Mouse (Mus musculus) stomach, postnatal 0 days (tissue): Measurements from ENCODE around the gene Ppp1r37. TPM values are rescaled to one million over a fixed set of nuclear protein-coding genes. Genes with fewer than 3 reads are reported as not detected.
A peak's percentile ranks its signal among the peaks of the same experiment; 100 is the strongest.

Experiments
- ATAC-seq: fragments of 200-750 bp; cut with Nextera tagmentation; 2 replicates; pipeline ENCODE4 v1.8.0; 2017; ENCODE audit not compliant: low FRiP score, low TSS enrichment
- DNase-seq: peaks from one replicate; pipeline ENCODE4 v3.0.0-alpha.2; 2016; ENCODE audit warnings: low spot score
- H3K27ac ChIP-seq: fragments of 300-500 bp; sonication (generic); replicated peaks from 2 replicates; pipeline ENCODE4 v1.5.1; 2014; ENCODE audit warnings: mild to moderate bottlenecking, control low read depth
- H3K27me3 ChIP-seq: fragments of 300-500 bp; sonication (generic); 2 replicates; pipeline ENCODE4 v1.6.1; 2014; ENCODE audit warnings: low read length; ENCODE audit not compliant: control insufficient read depth, insufficient read depth
- H3K36me3 ChIP-seq: fragments of 300-500 bp; sonication (generic); 2 replicates; pipeline ENCODE4 v1.6.1; 2014; ENCODE audit warnings: low read length, mixed read lengths; ENCODE audit not compliant: control insufficient read depth, insufficient read depth
- H3K4me1 ChIP-seq: fragments of 300-500 bp; sonication (generic); replicated peaks from 2 replicates; pipeline ENCODE4 v1.6.1; 2014; ENCODE audit warnings: antibody characterized with exemption; ENCODE audit not compliant: control insufficient read depth, insufficient read depth
- H3K4me2 ChIP-seq: fragments of 300-500 bp; sonication (generic); replicated peaks from 2 replicates; pipeline ENCODE4 v1.6.1; 2014; ENCODE audit warnings: low read depth, mild to moderate bottlenecking, control low read depth, moderate library complexity
- H3K4me3 ChIP-seq: fragments of 300-500 bp; sonication (generic); 2 replicates; pipeline ENCODE4 v1.5.1; 2014; ENCODE audit warnings: low read depth, low read length, control low read depth
- H3K9ac ChIP-seq: fragments of 300-500 bp; sonication (generic); 2 replicates; pipeline ENCODE4 v1.6.1; 2014; ENCODE audit warnings: mild to moderate bottlenecking, low read length, control low read depth, mixed read lengths
- H3K9me3 ChIP-seq: fragments of 300-500 bp; sonication (generic); 2 replicates; pipeline ENCODE4 v1.6.1; 2016; ENCODE audit warnings: low read length; ENCODE audit not compliant: control insufficient read depth
- CTCF ChIP-seq: IDR thresholded peaks from 2 replicates; pipeline ENCODE4 v1.5.1; 2016; ENCODE audit warnings: antibody characterized with exemption, low read depth, mild to moderate bottlenecking, moderate library complexity
- EP300 ChIP-seq: optimal IDR thresholded peaks from 2 replicates; pipeline ENCODE3; 2016; ENCODE audit warnings: antibody characterized with exemption
- WGBS: fragments of 180-500 bp; shearing (Covaris S2); extraction: QIAGEN DNeasy Blood & Tissue Kit; methylation state at CpG from one replicate; pipeline ENCODE4 v1.1.7; 2014; 5-methylcytosine and 5-hydroxymethylcytosine counted together
- polyA plus RNA-seq: library from polyadenylated mRNA; unstranded; fragments of >200 nt; fragmentation: Nextera tagmentation; extraction: Ambion mirVana; gene quantifications from 2 replicates; pipeline ENCODE4 v1.2.1, GENCODE M21; 2015

Gene Ppp1r37
- polyA plus RNA-seq, 1 experiment from 2014 or later = 16.5 TPM

DNA sequence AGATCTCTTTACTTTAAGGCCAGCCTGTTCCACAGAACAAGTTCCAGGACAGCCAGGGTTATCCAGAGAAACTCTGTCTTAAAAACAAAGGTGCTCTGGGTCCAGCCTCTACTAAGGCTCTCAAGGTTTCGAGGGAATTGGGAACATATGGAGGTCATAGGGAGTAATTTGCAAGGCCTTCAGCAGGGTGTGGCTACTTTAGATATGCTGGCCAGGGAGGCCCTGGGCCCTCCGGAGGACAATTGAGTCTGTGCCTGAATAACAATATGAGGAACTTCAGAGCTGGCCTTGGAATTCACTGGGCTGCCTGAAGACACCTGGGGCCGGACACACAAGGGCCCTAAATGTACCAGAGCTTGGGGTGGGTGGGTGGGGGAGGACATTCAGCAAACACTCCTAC lies 12.7 kb upstream of the Ppp1r37 start:
- Histone ChIP-seq H3K4me2 (no peak overlapping the region), H3K27me3 (no peaks in the 10 kb centered on the region), H3K4me3 (no peak overlapping the region), H3K9me3 (no peaks in the 10 kb centered on the region), H3K9ac (no peak overlapping the region), H3K27ac (no peak overlapping the region), H3K4me1 (peaks cover 7% of the 10 kb centered on the region), H3K36me3 (no peaks in the 10 kb centered on the region)
- DNase-seq (no peak), ATAC-seq (no peak)
- 66% methylated on average over 3 of the region's 3 CpGs for WGBS
- no peak for TF ChIP-seq EP300

- TF ChIP-seq EP300 (no peak), CTCF (no peak)
- H3K4me2 ChIP-seq = peak overlapping the region; percentile 92
- no peak for ATAC-seq
- peak overlapping the region; percentile 71 for H3K4me3 ChIP-seq
- whole genome bisulfite sequencing = 10% methylated on average over 15 of the region's 16 CpGs
- peak overlapping the region; percentile 93 for H3K27ac ChIP-seq
- H3K27me3 ChIP-seq = no peaks in the 10 kb centered on the region
- H3K36me3 ChIP-seq = no peaks in the 10 kb centered on the region
- H3K9ac ChIP-seq = peak overlapping the region; percentile 81
- no peaks in the 10 kb centered on the region for H3K9me3 ChIP-seq
- DNase-seq = no peak
- H3K4me1 ChIP-seq = peaks cover 7% of the 10 kb centered on the region
These were observed 10.9 kb upstream of the Ppp1r37 start for GRCm38 (mm10) chr7:19573776-19574140.

GRCm38 (mm10) chr7:19572926-19573775 lies 10.3 kb upstream of the Ppp1r37 start:
- H3K4me3 ChIP-seq = peak overlapping the region; percentile 71

GRCm38 (mm10) chr7:19569647-19570046 lies 6.8 kb upstream of the Ppp1r37 start:
- Histone ChIP-seq H3K9me3 (no peaks in the 10 kb centered on the region), H3K4me1 (no peaks in the 10 kb centered on the region; the same call in 1 of the 2 replicates), H3K36me3 (peaks cover 11% of the 10 kb centered on the region), H3K27ac (no peak overlapping the region), H3K4me3 (no peak overlapping the region), H3K27me3 (no peaks in the 10 kb centered on the region), H3K4me2 (no peak overlapping the region), H3K9ac (no peak overlapping the region)
- DNase-seq (no peak), ATAC-seq (no peak)
- no peak for TF ChIP-seq CTCF
- WGBS = 87% methylated on average over 3 of the region's 3 CpGs

More at GRCm38 (mm10) chr7:19572926-19573775, 10.3 kb upstream of the Ppp1r37 start:
- peak overlapping the region; percentile 81 for H3K9ac ChIP-seq
- WGBS = under 1% methylated on average over 53 of the region's 53 CpGs
- peak overlapping the region; percentile 93 for H3K27ac ChIP-seq
- H3K9me3 ChIP-seq = no peaks in the 10 kb centered on the region
- DNase-seq (peak; percentile 91), ATAC-seq (peak; percentile 88)
- peak overlapping the region; percentile 92 for H3K4me2 ChIP-seq
- TF ChIP-seq CTCF (peak; percentile 27), EP300 (no peak)
- H3K36me3 ChIP-seq = no peaks in the 10 kb centered on the region
- H3K27me3 ChIP-seq = no peaks in the 10 kb centered on the region
- peaks cover 7% of the 10 kb centered on the region for H3K4me1 ChIP-seq

- Histone ChIP-seq H3K36me3 (peaks cover 11% of the 10 kb centered on the region), H3K27me3 (no peaks in the 10 kb centered on the region), H3K4me1 (peaks cover 2% of the 10 kb centered on the region; the same call in 1 of the 2 replicates), H3K27ac (no peak overlapping the region), H3K9me3 (no peaks in the 10 kb centered on the region), H3K9ac (no peak overlapping the region), H3K4me3 (no peak overlapping the region), H3K4me2 (no peak overlapping the region)
- 83% methylated on average over 8 of the region's 8 CpGs for WGBS
- TF ChIP-seq EP300 = no peak
- TF ChIP-seq CTCF = no peak
- ATAC-seq (no peak), DNase-seq (no peak)
These were observed 4.5 kb upstream of the Ppp1r37 start for GRCm38 (mm10) chr7:19567426-19567825.

DNA sequence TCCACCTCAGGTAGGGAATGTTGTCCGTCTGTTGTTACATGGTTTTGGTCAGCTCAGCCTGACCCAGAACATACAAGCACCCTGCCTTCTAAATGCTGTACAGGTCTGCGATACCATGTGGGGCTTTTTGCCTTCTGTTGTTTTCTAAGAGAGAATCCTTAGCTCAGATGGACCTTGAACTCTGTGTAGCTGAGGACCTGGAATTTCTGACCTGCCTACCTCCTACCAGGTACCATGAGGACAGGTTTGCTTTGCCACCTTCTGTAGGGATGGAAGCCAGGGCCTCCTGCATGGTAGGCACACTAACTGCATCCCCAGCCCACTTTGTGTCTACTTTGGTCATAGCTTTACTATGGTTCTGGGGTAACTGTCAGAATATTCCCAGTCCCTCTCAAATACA lies 2.9 kb upstream of the Ppp1r37 start:
- Histone ChIP-seq H3K4me2 (no peak overlapping the region), H3K27me3 (no peaks in the 10 kb centered on the region), H3K4me1 (0 out of 2 replicates have a peak, but pooled peaks cover 3% of the 10 kb centered on the region), H3K9ac (no peak overlapping the region), H3K36me3 (peaks cover 11% of the 10 kb centered on the region), H3K27ac (no peak overlapping the region), H3K9me3 (no peaks in the 10 kb centered on the region), H3K4me3 (no peak overlapping the region)
- no peak for ATAC-seq
- TF ChIP-seq EP300 (no peak), CTCF (no peak)
- no peak for DNase-seq
- 92% methylated on average over 2 of the region's 2 CpGs for WGBS
